8 mouse cellular contexts compared by ENCODE assay signal in the genomic region with DNA sequence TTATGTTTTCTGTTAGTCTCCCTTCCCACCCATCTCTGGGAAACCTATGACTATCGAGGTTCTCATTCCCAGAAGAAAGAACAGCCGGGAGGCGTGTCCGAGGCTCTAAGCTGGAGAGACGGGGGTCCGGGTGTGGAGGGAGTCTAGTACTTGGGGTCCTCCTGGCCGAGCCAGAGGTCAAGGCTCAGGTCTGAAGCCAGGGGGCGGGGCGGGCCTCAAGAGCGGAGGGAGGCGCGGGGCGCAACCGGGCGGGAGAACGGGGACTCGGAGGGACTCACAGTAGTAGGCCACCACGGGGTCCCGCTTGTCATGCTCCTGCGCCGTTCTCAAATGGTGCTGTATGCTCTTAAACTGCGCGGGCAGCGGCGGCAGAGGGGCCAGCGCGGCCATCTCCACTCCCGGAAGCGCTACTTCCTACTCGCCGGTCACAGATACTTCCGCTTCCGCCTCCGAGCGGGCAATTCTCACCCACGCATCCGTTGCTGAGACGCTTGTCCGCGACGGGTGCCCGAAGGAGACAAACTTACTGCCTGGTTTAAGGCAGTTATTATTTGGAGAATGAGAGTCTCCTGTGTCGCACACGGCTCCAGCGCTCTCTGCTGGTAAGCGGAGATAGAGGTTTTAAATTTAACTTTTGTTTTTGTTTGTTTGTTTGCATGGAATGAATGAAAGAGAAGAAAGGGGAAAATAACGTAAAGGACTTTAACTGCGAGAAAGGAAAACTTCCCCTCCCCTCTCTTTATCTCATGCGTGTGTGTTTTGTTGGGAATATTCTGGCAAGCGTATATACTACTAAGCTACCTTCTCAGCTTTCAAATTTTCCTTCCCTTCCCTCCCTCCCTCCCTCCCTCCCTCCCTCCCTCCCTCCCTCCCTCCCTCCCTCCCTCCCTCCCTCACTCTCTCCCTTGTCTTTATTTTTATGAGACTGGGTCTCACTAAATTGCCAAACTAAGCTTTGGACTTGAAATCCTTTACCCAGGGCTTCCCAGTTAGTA. TPM values are rescaled to one million over a fixed set of nuclear protein-coding genes. Genes with fewer than 3 reads are reported as not detected.
DNase-seq lines count a peak whose midpoint lies in the region; ATAC-seq and TF ChIP-seq lines count a peak whose summit lies in the region.

Gene Vta1 (minus strand): TSS at position 489 of the 995 bp plus-strand sequence.
Gene Nmbr (plus strand): TSS at position 520 of the 995 bp plus-strand sequence.

- peak; percentile 65; the same call in 1 of the 2 replicates for TF ChIP-seq POLR2A in lung, adult 2 months (IDR thresholded peaks at IDR 0.05; ENCODE audit: borderline replicate concordance, extremely low read depth, low read depth, low read length)

- H3K4me1 ChIP-seq in ES-E14 (ENCODE audit: control insufficient read depth in 2 of 2, insufficient read depth in 2 of 2, low read length in 2 of 2, poor library complexity in 1 of 2), result no peaks in the 10 kb centered on the region; a peak in 2 of 4 replicates
- H3K4me1 ChIP-seq in forebrain, embryonic 15.5 days, result peaks cover 21% of the 10 kb centered on the region
- peaks cover 2% of the 10 kb centered on the region; the same call in 1 of the 2 replicates for H3K4me1 ChIP-seq in lung, adult 2 months (ENCODE audit: control insufficient read depth, insufficient read depth, low read length)

- in situ Hi-C loops in ES-E14 (cut with MboI; ENCODE audit: low sequenced_read_pairs in 2 of 2, unreplicated experiment in 2 of 2), result loop anchor here in 1 of 2 experiments (10.0 kb wide), 1 partner anchor 251 kb away; no protein-coding TSS in a partner anchor

- peak within 1 kb of the TSS; percentile 58 for H3K4me2 ChIP-seq in forebrain, embryonic 15.5 days (replicated peaks)

- ATAC-seq in forebrain, embryonic 15.5 days (replicated peaks), result peak; percentile 97
- ATAC-seq in neutrophil, adult 5-6 weeks (ENCODE audit: extremely low read depth, insufficient number of reproducible peaks, low FRiP score, poor library complexity, severe bottlenecking), result peak; percentile 100

- H3K27ac ChIP-seq in ES-E14 (ENCODE audit: insufficient read depth, low read depth, low read length, poor library complexity, severe bottlenecking), result peak within 1 kb of the TSS; percentile 66; the same call in 1 of the 2 replicates
- H3K27ac ChIP-seq in forebrain, embryonic 15.5 days (replicated peaks), result peak within 1 kb of the TSS; percentile 74

- H3K36me3 ChIP-seq in ES-E14 (ENCODE audit: control insufficient read depth, insufficient read depth, low read length, poor library complexity, severe bottlenecking), result no peaks in the 10 kb centered on the region
- H3K36me3 ChIP-seq in forebrain, embryonic 15.5 days, result no peaks in the 10 kb centered on the region

- intact Hi-C loops in heart, postnatal 25 days (cut with DNase I), result loop anchor here (1.0 to 2.0 kb wide), 2 partner anchors 253 to 301 kb away; no protein-coding TSS in a partner anchor

- H3K9ac ChIP-seq in ES-E14 (ENCODE audit: insufficient read depth, low read depth, low read length, poor library complexity, severe bottlenecking), result peak within 1 kb of the TSS; percentile 89
- H3K9ac ChIP-seq in forebrain, embryonic 15.5 days (replicated peaks), result peak within 1 kb of the TSS; percentile 81

- H3K27me3 ChIP-seq in forebrain, embryonic 15.5 days, result no peaks in the 10 kb centered on the region

- peak; percentile 93 for TF ChIP-seq CTCF in lung, adult 2 months (IDR thresholded peaks at IDR 0.05; ENCODE audit: insufficient read depth, low read length)

- peak; percentile 89 for DNase-seq in ES-E14 (ENCODE audit: low read depth, low spot score)
- peak; percentile 98 for DNase-seq in cerebellum, adult 11-12 months
- peak; percentile 94 for DNase-seq in heart, postnatal 25 days (ENCODE audit: low spot score)
- peak; percentile 99 to 100 for DNase-seq in layer of hippocampus, adult 18-20 months (ENCODE audit: low spot score in 2 of 2)
- peak; percentile 95 for DNase-seq in lung, adult 2 months
- DNase-seq in thymus, adult 18-20 months, result peak; percentile 94 to 98

- peak within 1 kb of the TSS; percentile 89 to 97 for H3K4me3 ChIP-seq in ES-E14 (ENCODE audit: insufficient read depth in 1 of 2, low read depth in 1 of 2, low read length in 2 of 2, poor library complexity in 1 of 2, severe bottlenecking in 1 of 2)
- peak within 1 kb of the TSS; percentile 87 for H3K4me3 ChIP-seq in forebrain, embryonic 15.5 days
- peak within 1 kb of the TSS; percentile 88 for H3K4me3 ChIP-seq in lung, adult 2 months (replicated peaks; ENCODE audit: extremely low read depth, low read depth, low read length)

- no peaks in the 10 kb centered on the region for H3K9me3 ChIP-seq in ES-E14 (ENCODE audit: control insufficient read depth, insufficient read depth, low read depth, low read length)
- no peaks in the 10 kb centered on the region for H3K9me3 ChIP-seq in forebrain, embryonic 15.5 days

- WGBS in forebrain, embryonic 15.5 days, result under 1% methylated on average over 50 of the region's 50 CpGs
- WGBS in lung, adult 2 months, result under 1% methylated on average over 50 of the region's 50 CpGs

TF ChIP-seq in ES-E14, 5 proteins besides CTCF, POLR2A, EP300 and RAD21:
- TF ChIP-seq HCFC1 (IDR thresholded peaks at IDR 0.05; ENCODE audit: borderline replicate concordance, insufficient read depth, low read length), result peak; percentile 82
- TF ChIP-seq CHD2 (IDR thresholded peaks at IDR 0.05; ENCODE audit: low read depth, low read length), result no peak
- peak; percentile 16; the same call in 1 of the 2 replicates for TF ChIP-seq ZC3H11A (IDR thresholded peaks at IDR 0.05; ENCODE audit: borderline replicate concordance, low read depth, low read length)

RNA-seq across cellular contexts. Expression of gene Vta1, which starts in this region (rescaled TPM):
- total RNA-seq in ES-E14 (2012; rRNA removed), result 26.4 and 45.2 TPM in 2 replicates
- 185 and 187 TPM in 2 replicates for polyA plus RNA-seq in forebrain, embryonic 15.5 days (2015; fragmentation: Nextera tagmentation; extraction: Ambion mirVana)
- 10 to 100 TPM; 27.1 to 29.8 TPM for total RNA-seq in heart, postnatal 25 days (2021)
- 10 to 100 TPM; 68.3 to 70.9 TPM for total RNA-seq in layer of hippocampus, adult 18-20 months (2021)
- polyA plus RNA-seq in lung, adult 2 months (2012; rRNA removed), result 52.5 and 59.5 TPM in 2 replicates
- total RNA-seq in neutrophil, adult 5-6 weeks (2017), result 49.3 and 56.8 TPM in 2 replicates

RNA-seq across cellular contexts. Expression of gene Nmbr, which starts in this region (rescaled TPM):
- total RNA-seq in ES-E14 (2012; rRNA removed), result 0.27 and 0.53 TPM in 2 replicates
- 1.3 and 1.4 TPM in 2 replicates for polyA plus RNA-seq in forebrain, embryonic 15.5 days (2015; fragmentation: Nextera tagmentation; extraction: Ambion mirVana)
- not detected for total RNA-seq in heart, postnatal 25 days (2021)
- total RNA-seq in layer of hippocampus, adult 18-20 months (2021), result 1 to 10 TPM; 3.7 to 5.8 TPM
- 0.27 TPM in 1 of 2 replicates, not detected in the other for polyA plus RNA-seq in lung, adult 2 months (2012; rRNA removed)
- not detected in 2 replicates for total RNA-seq in neutrophil, adult 5-6 weeks (2017)

Comparison
In these comparisons a context has a peak if more than half of its experiments do, and no peak if none do; other contexts are left out.
1. Peak in every context shown above with its lines: DNase-seq, ATAC-seq, H3K4me3 ChIP-seq and H3K27ac ChIP-seq.